Mouse (Mus musculus): ENCODE results near the gene Hsf5. TPM values are rescaled to one million over a fixed set of nuclear protein-coding genes. Genes with fewer than 3 reads are reported as not detected.

Hsf5 gene
- polyA plus RNA-seq, 1 experiment from 2014 or later: 0.52 TPM

GRCm38 (mm10) chr11:87592713-87593598, 24.0 kb upstream of the Hsf5 start:
- ATAC-seq (ENCODE audit: low FRiP score, low read depth): no peak
- WGBS: 34% methylated on average over 13 of the region's 13 CpGs
- H3K4me1 ChIP-seq (replicated peaks): peaks cover 68% of the 10 kb centered on the region

DNA sequence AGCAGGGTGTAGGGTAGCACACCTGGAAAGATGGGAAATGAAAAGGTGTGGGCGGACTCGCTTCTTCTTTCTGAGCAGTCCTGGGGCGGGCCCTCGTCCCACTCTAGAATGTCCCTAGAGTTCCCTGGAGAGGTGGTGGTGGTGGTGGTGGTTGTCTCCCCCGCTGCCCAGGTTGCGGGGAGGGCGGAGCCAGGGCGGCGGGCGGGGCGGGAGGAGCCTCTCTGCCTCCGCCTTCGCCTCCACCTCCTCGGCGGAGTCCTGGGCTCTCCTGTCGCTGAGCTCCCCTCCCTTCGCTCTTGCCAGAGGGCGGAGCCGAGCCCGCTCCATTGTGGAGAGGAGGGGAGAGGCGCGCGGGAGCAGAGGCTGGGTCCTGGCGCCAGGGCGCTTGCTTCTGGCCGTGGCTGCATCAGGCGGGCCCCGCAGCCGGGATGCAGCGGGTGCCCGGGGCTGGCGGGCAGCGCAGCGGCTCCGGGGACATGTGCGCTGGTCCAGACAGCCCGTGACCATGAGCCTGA, 21.6 kb upstream of the Hsf5 start:
- ATAC-seq (ENCODE audit: low FRiP score, low read depth): peak; percentile 49
- H3K4me1 ChIP-seq (replicated peaks): peaks cover 54% of the 10 kb centered on the region
- 2% methylated on average over 27 of the region's 37 CpGs for WGBS

More at GRCm38 (mm10) chr11:87592713-87593598, 24.0 kb upstream of the Hsf5 start:
- peak overlapping the region; percentile 74 for H3K4me2 ChIP-seq
- H3K27ac ChIP-seq (replicated peaks): peak overlapping the region; percentile 93
- peak overlapping the region; percentile 73 for H3K4me3 ChIP-seq
- H3K27me3 ChIP-seq: no peaks in the 10 kb centered on the region
- no peaks in the 10 kb centered on the region for H3K9me3 ChIP-seq
- H3K9ac ChIP-seq: peak overlapping the region; percentile 63
- peaks cover 10% of the 10 kb centered on the region for H3K36me3 ChIP-seq

DNA sequence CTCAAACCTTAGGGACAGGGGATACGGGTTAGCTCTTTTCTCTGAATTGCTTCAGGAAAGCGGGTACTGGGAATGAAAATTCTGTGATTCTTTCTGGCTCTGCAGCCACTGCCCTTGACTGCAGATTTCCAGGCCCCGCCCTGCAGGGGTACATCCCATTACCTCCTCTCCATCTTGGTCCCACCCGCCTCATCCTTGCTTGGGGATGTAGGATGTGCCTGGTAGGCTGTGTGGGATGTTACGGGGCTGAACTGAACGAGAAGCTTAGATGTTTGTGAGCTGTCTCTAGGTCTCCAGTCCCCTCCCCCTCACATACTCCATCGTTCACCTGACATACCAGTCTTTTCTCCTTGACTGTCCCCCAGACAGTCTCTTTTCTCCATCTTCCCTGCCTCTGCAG, 21.0 kb upstream of the Hsf5 start:
- H3K27me3 ChIP-seq: no peaks in the 10 kb centered on the region
- peak overlapping the region; percentile 97 for H3K9ac ChIP-seq
- H3K4me3 ChIP-seq: peak overlapping the region; percentile 85
- H3K27ac ChIP-seq (replicated peaks): peak overlapping the region; percentile 90
- peaks cover 39% of the 10 kb centered on the region for H3K36me3 ChIP-seq
- H3K4me2 ChIP-seq: peak overlapping the region; percentile 79
- 6% methylated on average over 7 of the region's 7 CpGs for whole genome bisulfite sequencing
- H3K9me3 ChIP-seq: no peaks in the 10 kb centered on the region
- peaks cover 49% of the 10 kb centered on the region for H3K4me1 ChIP-seq (replicated peaks)
- ATAC-seq (ENCODE audit: low FRiP score, low read depth): no peak

More for the DNA sequence above, 21.6 kb upstream of the Hsf5 start:
- Histone ChIP-seq H3K9me3 (no peaks in the 10 kb centered on the region), H3K36me3 (peaks cover 33% of the 10 kb centered on the region), H3K4me2 (peak overlapping the region; percentile 79), H3K27ac (replicated peaks) (peak overlapping the region; percentile 90), H3K4me3 (peak overlapping the region; percentile 85), H3K9ac (peak overlapping the region; percentile 97), H3K27me3 (no peaks in the 10 kb centered on the region)

- Histone ChIP-seq H3K27me3 (no peaks in the 10 kb centered on the region), H3K4me1 (replicated peaks) (peaks cover 49% of the 10 kb centered on the region), H3K4me2 (peak overlapping the region; percentile 79), H3K36me3 (peaks cover 44% of the 10 kb centered on the region), H3K9ac (peak overlapping the region; percentile 97), H3K4me3 (peak overlapping the region; percentile 85), H3K27ac (replicated peaks) (peak overlapping the region; percentile 90), H3K9me3 (no peaks in the 10 kb centered on the region)
- no peak for ATAC-seq (ENCODE audit: low FRiP score, low read depth)
- 17% methylated on average over 2 of the region's 2 CpGs for WGBS
Measured at GRCm38 (mm10) chr11:87596492-87596891, 20.5 kb upstream of the Hsf5 start.

GRCm38 (mm10) chr11:87597061-87597460, 19.9 kb upstream of the Hsf5 start:
- Histone ChIP-seq H3K9me3 (no peaks in the 10 kb centered on the region), H3K9ac (peak overlapping the region; percentile 97; the same call in 1 of the 2 replicates), H3K4me2 (peak overlapping the region; percentile 79), H3K4me3 (peak overlapping the region; percentile 85), H3K4me1 (replicated peaks) (peaks cover 49% of the 10 kb centered on the region), H3K27ac (replicated peaks) (no peak overlapping the region), H3K36me3 (peaks cover 49% of the 10 kb centered on the region), H3K27me3 (no peaks in the 10 kb centered on the region)
- ATAC-seq (ENCODE audit: low FRiP score, low read depth): no peak

DNA sequence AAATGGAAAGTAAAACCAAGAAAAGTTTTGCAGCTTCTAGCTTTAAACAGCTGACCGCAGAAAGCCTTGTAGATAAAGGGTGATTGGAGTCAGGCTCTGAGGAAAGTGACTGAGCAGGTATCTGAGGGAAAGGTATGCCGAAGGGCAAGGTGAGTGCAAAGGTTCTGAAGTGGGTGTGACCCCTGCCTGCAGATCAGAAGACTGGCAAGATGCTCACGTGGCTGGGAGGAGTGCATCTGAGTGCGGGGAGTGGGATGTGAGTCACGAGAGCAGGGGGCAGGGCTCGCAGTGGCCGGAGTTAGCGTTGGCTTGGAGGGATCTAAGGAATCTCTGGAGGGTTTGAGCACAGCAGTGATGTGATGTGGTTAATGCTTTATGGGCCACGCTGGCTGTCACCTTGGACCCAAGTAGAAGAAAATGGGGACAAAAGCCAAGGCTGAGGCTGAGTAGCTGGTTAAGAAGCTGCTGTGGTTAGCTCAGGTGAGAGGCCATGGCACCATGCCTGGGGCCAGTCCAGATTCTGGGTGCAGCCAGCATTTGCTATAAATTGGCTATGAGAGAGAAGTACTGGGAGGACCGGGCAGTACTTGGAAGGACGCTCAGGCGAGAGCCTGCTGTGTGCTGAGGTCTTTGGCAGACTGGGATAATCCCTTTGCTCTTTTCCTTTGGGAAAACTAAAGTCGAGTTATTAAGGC, 17.4 kb upstream of the Hsf5 start:
- Histone ChIP-seq H3K4me3 (no peak overlapping the region), H3K27me3 (no peaks in the 10 kb centered on the region), H3K27ac (replicated peaks) (no peak overlapping the region), H3K9ac (no peak overlapping the region), H3K4me1 (replicated peaks) (peaks cover 27% of the 10 kb centered on the region), H3K4me2 (no peak overlapping the region), H3K9me3 (no peaks in the 10 kb centered on the region), H3K36me3 (peaks cover 74% of the 10 kb centered on the region)
- ATAC-seq (ENCODE audit: low FRiP score, low read depth): no peak
- whole genome bisulfite sequencing: 92% methylated on average over 13 of the region's 13 CpGs

- WGBS: 95% methylated on average over 10 of the region's 10 CpGs
- Histone ChIP-seq H3K9me3 (no peaks in the 10 kb centered on the region), H3K27me3 (no peaks in the 10 kb centered on the region), H3K4me3 (no peak overlapping the region), H3K4me2 (no peak overlapping the region), H3K4me1 (replicated peaks) (peaks cover 18% of the 10 kb centered on the region), H3K36me3 (peaks cover 83% of the 10 kb centered on the region), H3K9ac (no peak overlapping the region), H3K27ac (replicated peaks) (no peak overlapping the region)
- no peak for ATAC-seq (ENCODE audit: low FRiP score, low read depth)
Measured at GRCm38 (mm10) chr11:87600322-87600853, 16.6 kb upstream of the Hsf5 start.

DNA sequence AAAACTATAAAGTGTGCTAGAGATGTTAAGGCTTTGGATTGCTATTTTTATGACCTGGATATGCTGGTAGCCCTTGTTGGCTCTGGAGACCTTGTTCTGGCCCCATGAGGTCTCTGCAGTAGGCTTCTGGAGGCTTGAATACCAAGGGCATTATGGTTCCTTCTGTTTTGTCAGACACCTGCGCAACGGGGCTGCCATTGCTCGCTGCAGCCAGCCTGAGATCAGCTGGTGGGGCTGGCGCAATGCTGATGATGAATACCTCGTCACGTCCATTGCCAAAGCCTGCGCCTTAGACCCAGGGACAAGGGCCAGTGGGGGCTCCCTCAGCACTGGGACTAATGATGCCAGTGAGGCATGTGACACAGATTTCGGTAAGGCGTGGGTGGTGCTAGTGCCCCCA, 14.7 kb upstream of the Hsf5 start:
- Histone ChIP-seq H3K4me3 (no peak overlapping the region), H3K4me1 (replicated peaks) (peaks cover 5% of the 10 kb centered on the region), H3K36me3 (peaks cover 98% of the 10 kb centered on the region), H3K9ac (no peak overlapping the region), H3K4me2 (no peak overlapping the region), H3K27ac (replicated peaks) (no peak overlapping the region), H3K27me3 (no peaks in the 10 kb centered on the region), H3K9me3 (no peaks in the 10 kb centered on the region)
- WGBS: 89% methylated on average over 9 of the region's 9 CpGs
- ATAC-seq (ENCODE audit: low FRiP score, low read depth): no peak

DNA sequence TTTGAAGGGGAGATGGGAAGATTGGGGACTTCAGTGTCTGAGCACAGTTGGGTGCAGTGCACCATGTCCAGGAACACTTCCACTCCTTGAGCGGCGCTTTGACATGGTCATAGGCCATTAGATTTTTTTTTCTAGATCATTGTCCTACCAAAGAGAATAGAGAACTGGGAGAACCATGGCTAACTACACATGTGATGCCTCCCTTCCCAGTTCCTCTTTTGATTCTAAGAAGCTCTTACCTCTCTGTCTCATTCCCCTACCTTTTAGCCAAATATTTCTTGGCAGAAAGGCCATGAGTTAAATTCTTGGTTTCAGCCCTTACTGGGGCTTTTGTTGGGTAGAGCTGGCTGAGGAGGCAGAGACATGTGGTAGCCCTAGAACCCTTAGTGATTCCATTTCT, 13.4 kb upstream of the Hsf5 start:
- H3K4me3 ChIP-seq: no peak overlapping the region
- H3K36me3 ChIP-seq: peaks cover 98% of the 10 kb centered on the region
- H3K4me2 ChIP-seq: no peak overlapping the region
- WGBS: 95% methylated on average over 2 of the region's 2 CpGs
- no peak overlapping the region for H3K9ac ChIP-seq
- ATAC-seq (ENCODE audit: low FRiP score, low read depth): no peak
- no peaks in the 10 kb centered on the region for H3K4me1 ChIP-seq (replicated peaks)
- no peaks in the 10 kb centered on the region for H3K9me3 ChIP-seq
- H3K27me3 ChIP-seq: no peaks in the 10 kb centered on the region
- no peak overlapping the region for H3K27ac ChIP-seq (replicated peaks)

GRCm38 (mm10) chr11:87609264-87609663, 7.7 kb upstream of the Hsf5 start:
- H3K36me3 ChIP-seq: peaks cover 99% of the 10 kb centered on the region
- no peak overlapping the region for H3K9ac ChIP-seq
- no peaks in the 10 kb centered on the region for H3K4me1 ChIP-seq (replicated peaks)
- H3K9me3 ChIP-seq: no peaks in the 10 kb centered on the region
- 89% methylated on average over 7 of the region's 7 CpGs for WGBS
- ATAC-seq (ENCODE audit: low FRiP score, low read depth): no peak
- H3K27me3 ChIP-seq: no peaks in the 10 kb centered on the region
- H3K27ac ChIP-seq (replicated peaks): no peak overlapping the region
- no peak overlapping the region for H3K4me3 ChIP-seq
- no peak overlapping the region for H3K4me2 ChIP-seq

- H3K27ac ChIP-seq (replicated peaks): no peak overlapping the region
- H3K4me1 ChIP-seq (replicated peaks): no peaks in the 10 kb centered on the region
- no peak overlapping the region for H3K4me2 ChIP-seq
- H3K4me3 ChIP-seq: no peak overlapping the region
- peaks cover 98% of the 10 kb centered on the region for H3K36me3 ChIP-seq
- no peaks in the 10 kb centered on the region for H3K27me3 ChIP-seq
- no peaks in the 10 kb centered on the region for H3K9me3 ChIP-seq
- H3K9ac ChIP-seq: no peak overlapping the region
- WGBS: 82% methylated on average over 9 of the region's 9 CpGs
- no peak for ATAC-seq (ENCODE audit: low FRiP score, low read depth)
Measured at GRCm38 (mm10) chr11:87611547-87611946, 5.4 kb upstream of the Hsf5 start.

GRCm38 (mm10) chr11:87613972-87614371, 3.0 kb upstream of the Hsf5 start:
- Histone ChIP-seq H3K36me3 (peaks cover 98% of the 10 kb centered on the region), H3K9me3 (no peaks in the 10 kb centered on the region), H3K4me1 (replicated peaks) (no peaks in the 10 kb centered on the region), H3K9ac (no peak overlapping the region), H3K27ac (replicated peaks) (no peak overlapping the region), H3K4me3 (no peak overlapping the region), H3K27me3 (no peaks in the 10 kb centered on the region), H3K4me2 (no peak overlapping the region)
- no peak for ATAC-seq (ENCODE audit: low FRiP score, low read depth)
- WGBS: 92% methylated on average over 7 of the region's 7 CpGs

Data from hindbrain, embryonic 15.5 days (tissue).